Mouse (Mus musculus) kidney, embryonic 15.5 days (tissue): Measurements from ENCODE around the gene Zmiz1. TPM values are rescaled to one million over a fixed set of nuclear protein-coding genes. Genes with fewer than 3 reads are reported as not detected.
A peak's percentile ranks its signal among the peaks of the same experiment; 100 is the strongest.

ENCODE experiments used
- ATAC-seq: fragments of 200-750 bp; cut with Nextera tagmentation; replicated peaks from 2 replicates; pipeline ENCODE4 v1.8.0; 2017; ENCODE audit warnings: moderate TSS enrichment; ENCODE audit not compliant: low FRiP score
- H3K27ac ChIP-seq: fragments of 300-500 bp; sonication (generic); 2 replicates; pipeline ENCODE4 v1.5.1; 2015; ENCODE audit warnings: mild to moderate bottlenecking, inconsistent platforms
- H3K27me3 ChIP-seq: fragments of 300-500 bp; sonication (generic); 2 replicates; pipeline ENCODE4 v1.6.1; 2015; ENCODE audit warnings: inconsistent platforms
- H3K36me3 ChIP-seq: fragments of 300-500 bp; sonication (generic); 2 replicates; pipeline ENCODE4 v1.6.1; 2015; ENCODE audit warnings: inconsistent platforms
- H3K4me1 ChIP-seq: fragments of 300-500 bp; sonication (generic); 2 replicates; pipeline ENCODE4 v1.6.1; 2015; ENCODE audit warnings: inconsistent platforms
- H3K4me2 ChIP-seq: fragments of 300-500 bp; sonication (generic); 2 replicates; pipeline ENCODE4 v1.6.1; 2015; ENCODE audit warnings: moderate library complexity, mild to moderate bottlenecking, inconsistent platforms
- H3K4me3 ChIP-seq: fragments of 300-500 bp; sonication (generic); replicated peaks from 2 replicates; pipeline ENCODE4 v1.5.1; 2015; ENCODE audit warnings: mild to moderate bottlenecking, inconsistent platforms
- H3K9ac ChIP-seq: fragments of 300-500 bp; sonication (generic); 2 replicates; pipeline ENCODE4 v1.6.1; 2015; ENCODE audit warnings: mild to moderate bottlenecking, inconsistent platforms
- H3K9me3 ChIP-seq: fragments of 300-500 bp; sonication (generic); replicated peaks from 2 replicates; pipeline ENCODE4 v1.6.1; 2016; ENCODE audit warnings: inconsistent platforms
- WGBS: fragments of 180-500 bp; shearing (Covaris S2); methylation state at CpG from one replicate; pipeline ENCODE4 v1.1.7; 2015; ENCODE audit warnings: mixed read lengths; 5-methylcytosine and 5-hydroxymethylcytosine counted together
- polyA plus RNA-seq: library from polyadenylated mRNA; unstranded; fragments of >200 nt; fragmentation: Nextera tagmentation; extraction: Ambion mirVana; gene quantifications from 2 replicates; pipeline ENCODE4 v1.2.1, GENCODE M21; 2015

The Zmiz1 gene
- polyA plus RNA-seq, 1 experiment from 2014 or later: 47.3 TPM

- peaks cover 65% of the 10 kb centered on the region for H3K36me3 ChIP-seq
- H3K9ac ChIP-seq: no peak overlapping the region
- H3K9me3 ChIP-seq: no peaks in the 10 kb centered on the region
- H3K27ac ChIP-seq: no peak overlapping the region
- no peak overlapping the region for H3K4me2 ChIP-seq
- WGBS: 87% methylated on average over 6 of the region's 6 CpGs
- no peak overlapping the region for H3K4me3 ChIP-seq
- peaks cover 49% of the 10 kb centered on the region for H3K4me1 ChIP-seq
- no peak for ATAC-seq
- H3K27me3 ChIP-seq: no peaks in the 10 kb centered on the region
Measured at GRCm38 (mm10) chr14:25582603-25583002, 123.6 kb downstream of the Zmiz1 start.

DNA sequence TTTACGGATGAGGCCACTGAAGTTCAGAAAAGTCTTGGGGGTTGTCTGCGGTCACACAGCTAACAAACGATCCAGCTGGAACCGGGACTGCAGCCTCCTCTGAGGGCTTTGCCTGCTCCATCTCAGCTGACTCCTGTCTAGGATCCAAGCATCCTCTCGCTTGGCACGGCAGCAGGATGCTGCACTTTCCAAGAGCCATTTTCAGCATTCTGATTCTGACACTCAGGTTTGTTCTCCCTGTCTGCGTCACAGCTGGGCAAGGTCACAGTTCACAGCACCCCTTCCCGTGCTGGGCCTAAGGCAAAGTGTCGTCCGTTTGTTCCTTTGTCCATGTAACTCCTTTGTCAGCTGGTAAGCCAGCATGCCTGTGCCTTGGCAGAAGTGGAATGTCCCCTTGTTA lies 124.9 kb downstream of the Zmiz1 start:
- no peaks in the 10 kb centered on the region for H3K27me3 ChIP-seq
- peaks cover 53% of the 10 kb centered on the region for H3K4me1 ChIP-seq
- no peak overlapping the region for H3K4me2 ChIP-seq
- no peak overlapping the region; the same call in 1 of the 2 replicates for H3K27ac ChIP-seq
- peaks cover 52% of the 10 kb centered on the region for H3K36me3 ChIP-seq
- ATAC-seq: no peak
- H3K9ac ChIP-seq: no peak overlapping the region
- WGBS: 76% methylated on average over 10 of the region's 10 CpGs
- H3K4me3 ChIP-seq: no peak overlapping the region
- H3K9me3 ChIP-seq: no peaks in the 10 kb centered on the region

GRCm38 (mm10) chr14:25585545-25586301 lies 126.7 kb downstream of the Zmiz1 start:
- Histone ChIP-seq H3K4me2 (0 out of 2 replicates have a peak overlapping the region, but pooled peaks have one; percentile 5), H3K9me3 (no peaks in the 10 kb centered on the region), H3K36me3 (peaks cover 44% of the 10 kb centered on the region), H3K9ac (no peak overlapping the region), H3K4me3 (no peak overlapping the region), H3K4me1 (peaks cover 66% of the 10 kb centered on the region), H3K27ac (peak overlapping the region; percentile 93), H3K27me3 (no peaks in the 10 kb centered on the region)
- WGBS: 34% methylated on average over 21 of the region's 21 CpGs
- ATAC-seq: peak; percentile 67

DNA sequence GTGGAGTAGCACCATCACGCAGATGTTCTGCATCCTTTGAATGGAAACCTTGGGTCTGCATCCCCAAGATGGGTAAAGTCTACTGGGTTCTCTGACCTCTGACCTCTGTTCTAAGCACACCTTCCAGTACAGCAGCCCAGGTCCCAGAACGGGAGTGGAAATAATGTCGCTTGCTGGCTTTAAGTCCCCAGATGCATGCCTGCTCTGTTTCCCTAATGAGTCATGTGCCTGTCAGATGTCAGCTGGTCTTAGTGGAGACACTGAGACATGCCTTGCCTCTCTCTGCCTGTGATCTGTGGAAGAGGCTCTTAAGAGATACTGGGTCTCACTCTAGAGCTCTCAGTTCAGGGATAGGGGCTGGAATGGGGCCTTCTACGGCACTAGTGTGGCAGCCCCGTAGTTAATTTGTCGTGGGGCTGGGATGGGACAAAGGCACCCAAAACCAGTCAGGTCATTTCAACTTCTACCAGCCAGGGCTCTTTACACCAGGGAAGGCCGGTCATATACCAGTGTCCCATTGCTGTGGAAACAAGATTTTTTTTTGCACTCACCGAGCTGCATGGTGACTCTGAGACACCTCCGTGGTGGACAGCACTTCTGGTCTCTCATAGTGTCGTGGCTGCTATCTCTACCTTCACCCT lies 128.0 kb downstream of the Zmiz1 start:
- no peaks in the 10 kb centered on the region for H3K9me3 ChIP-seq
- no peak overlapping the region for H3K4me3 ChIP-seq
- peak overlapping the region; percentile 19; the same call in 1 of the 2 replicates for H3K4me2 ChIP-seq
- H3K36me3 ChIP-seq: peaks cover 40% of the 10 kb centered on the region
- peak overlapping the region; percentile 93 for H3K27ac ChIP-seq
- no peaks in the 10 kb centered on the region for H3K27me3 ChIP-seq
- 31% methylated on average over 10 of the region's 10 CpGs for WGBS
- no peak overlapping the region for H3K9ac ChIP-seq
- peaks cover 66% of the 10 kb centered on the region for H3K4me1 ChIP-seq
- ATAC-seq: no peak

GRCm38 (mm10) chr14:25587487-25588001 lies 128.6 kb downstream of the Zmiz1 start:
- peak; percentile 70 for ATAC-seq
- peaks cover 66% of the 10 kb centered on the region for H3K4me1 ChIP-seq
- no peaks in the 10 kb centered on the region for H3K27me3 ChIP-seq
- H3K27ac ChIP-seq: peak overlapping the region; percentile 93
- H3K4me3 ChIP-seq: no peak overlapping the region
- no peak overlapping the region for H3K9ac ChIP-seq
- H3K9me3 ChIP-seq: no peaks in the 10 kb centered on the region
- peak overlapping the region; percentile 19; the same call in 1 of the 2 replicates for H3K4me2 ChIP-seq
- WGBS: 5% methylated on average over 6 of the region's 6 CpGs
- peaks cover 40% of the 10 kb centered on the region for H3K36me3 ChIP-seq

- no peak overlapping the region for H3K4me3 ChIP-seq
- H3K9ac ChIP-seq: no peak overlapping the region
- H3K27me3 ChIP-seq: no peaks in the 10 kb centered on the region
- 38% methylated on average over 2 of the region's 2 CpGs for WGBS
- peaks cover 36% of the 10 kb centered on the region for H3K36me3 ChIP-seq
- ATAC-seq: 0 out of 2 replicates have a peak, but pooled peaks have one; percentile 9
- H3K9me3 ChIP-seq: no peaks in the 10 kb centered on the region
- peaks cover 66% of the 10 kb centered on the region for H3K4me1 ChIP-seq
- 0 out of 2 replicates have a peak overlapping the region, but pooled peaks have one; percentile 19 for H3K4me2 ChIP-seq
- peak overlapping the region; percentile 93 for H3K27ac ChIP-seq
Measured at GRCm38 (mm10) chr14:25588156-25588555, 129.2 kb downstream of the Zmiz1 start.

- peak overlapping the region; percentile 73 for H3K27ac ChIP-seq
- WGBS: 61% methylated on average over 16 of the region's 16 CpGs
- no peak overlapping the region for H3K4me3 ChIP-seq
- no peak overlapping the region for H3K9ac ChIP-seq
- H3K4me1 ChIP-seq: peaks cover 68% of the 10 kb centered on the region
- H3K9me3 ChIP-seq: no peaks in the 10 kb centered on the region
- no peak for ATAC-seq
- no peak overlapping the region for H3K4me2 ChIP-seq
- peaks cover 31% of the 10 kb centered on the region for H3K36me3 ChIP-seq
- no peaks in the 10 kb centered on the region for H3K27me3 ChIP-seq
Measured at GRCm38 (mm10) chr14:25588946-25589937, 130.3 kb downstream of the Zmiz1 start.

DNA sequence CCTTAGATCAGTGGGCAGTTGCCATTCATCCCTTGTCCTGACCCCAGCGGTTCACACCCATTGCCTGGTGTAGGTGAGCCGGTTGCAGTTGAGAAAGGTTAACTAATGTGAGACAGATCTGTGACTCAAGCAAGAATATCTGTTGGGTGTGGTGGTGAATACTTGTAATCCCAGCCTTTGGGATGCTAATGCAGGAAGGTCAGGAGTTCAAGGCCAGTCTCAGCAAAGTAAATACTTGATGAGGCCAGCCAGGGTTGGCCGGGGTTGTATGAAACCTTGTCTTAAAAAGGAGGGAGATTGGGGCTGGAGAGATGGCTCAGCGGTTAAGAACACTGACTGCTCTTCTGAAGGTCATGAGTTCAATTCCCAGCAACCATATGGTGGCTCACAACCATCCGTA lies 132.0 kb downstream of the Zmiz1 start:
- no peaks in the 10 kb centered on the region for H3K9me3 ChIP-seq
- H3K4me3 ChIP-seq: no peak overlapping the region
- peaks cover 32% of the 10 kb centered on the region for H3K36me3 ChIP-seq
- no peaks in the 10 kb centered on the region for H3K27me3 ChIP-seq
- no peak overlapping the region for H3K27ac ChIP-seq
- H3K9ac ChIP-seq: no peak overlapping the region
- H3K4me2 ChIP-seq: no peak overlapping the region
- H3K4me1 ChIP-seq: peaks cover 58% of the 10 kb centered on the region
- no peak for ATAC-seq
- WGBS: 63% methylated on average over 5 of the region's 5 CpGs

GRCm38 (mm10) chr14:25591426-25591825 lies 132.4 kb downstream of the Zmiz1 start:
- no peaks in the 10 kb centered on the region for H3K9me3 ChIP-seq
- H3K4me2 ChIP-seq: no peak overlapping the region
- no peak overlapping the region for H3K4me3 ChIP-seq
- H3K27ac ChIP-seq: no peak overlapping the region
- peaks cover 54% of the 10 kb centered on the region for H3K4me1 ChIP-seq
- H3K36me3 ChIP-seq: peaks cover 37% of the 10 kb centered on the region
- no peak overlapping the region for H3K9ac ChIP-seq
- no peak for ATAC-seq
- WGBS: 95% methylated on average over 1 of the region's 1 CpGs
- no peaks in the 10 kb centered on the region for H3K27me3 ChIP-seq

- Histone ChIP-seq H3K27me3 (no peaks in the 10 kb centered on the region), H3K9me3 (no peaks in the 10 kb centered on the region), H3K36me3 (peaks cover 48% of the 10 kb centered on the region), H3K4me2 (no peak overlapping the region), H3K9ac (no peak overlapping the region), H3K4me1 (peaks cover 43% of the 10 kb centered on the region), H3K4me3 (no peak overlapping the region), H3K27ac (no peak overlapping the region)
- WGBS: 64% methylated on average over 6 of the region's 6 CpGs
- ATAC-seq: no peak
Measured at GRCm38 (mm10) chr14:25592522-25592921, 133.5 kb downstream of the Zmiz1 start.

- Histone ChIP-seq H3K4me1 (peaks cover 29% of the 10 kb centered on the region), H3K9ac (no peak overlapping the region), H3K27me3 (no peaks in the 10 kb centered on the region), H3K4me2 (no peak overlapping the region), H3K9me3 (no peaks in the 10 kb centered on the region), H3K27ac (peak overlapping the region; percentile 15; the same call in 1 of the 2 replicates), H3K36me3 (peaks cover 61% of the 10 kb centered on the region), H3K4me3 (no peak overlapping the region)
- 68% methylated on average over 8 of the region's 8 CpGs for WGBS
- no peak for ATAC-seq
Measured at GRCm38 (mm10) chr14:25593876-25594275, 134.9 kb downstream of the Zmiz1 start.
